Mouse (Mus musculus): Measurements from ENCODE around the gene Bloc1s3. TPM values are rescaled to one million over a fixed set of nuclear protein-coding genes. Genes with fewer than 3 reads are reported as not detected.

The Bloc1s3 gene
- 1.8 and 2.2 TPM in 2 replicates for polyA plus RNA-seq (2015; fragmentation: Nextera tagmentation; extraction: Ambion mirVana)

GRCm38 (mm10) chr7:19508150-19508923 is at the start of gene Bloc1s3, which contains the start of gene Trappc6a:
Gene Bloc1s3 (minus strand): TSS chr7:19508367.
Gene Trappc6a (plus strand): TSS chr7:19508395.
- peak within 1 kb of the TSS; percentile 86 for H3K9ac ChIP-seq (replicated peaks; ENCODE audit: low read length)
- H3K4me3 ChIP-seq (ENCODE audit: low read length) = peak within 1 kb of the TSS; percentile 74
- H3K4me2 ChIP-seq (replicated peaks; ENCODE audit: low read depth, low read length) = peak within 1 kb of the TSS; percentile 84
- peaks cover 23% of the 10 kb centered on the region for H3K4me1 ChIP-seq (ENCODE audit: insufficient read depth, low read length)
- no peaks in the 10 kb centered on the region for H3K9me3 ChIP-seq (ENCODE audit: low read length)
- H3K27me3 ChIP-seq (ENCODE audit: insufficient read depth, low read length) = no peaks in the 10 kb centered on the region
- no peaks in the 10 kb centered on the region for H3K36me3 ChIP-seq (ENCODE audit: insufficient read depth, low read length)
- under 1% methylated on average over 56 of the region's 56 CpGs for WGBS
- peak; percentile 95 for ATAC-seq (ENCODE audit: low FRiP score, low TSS enrichment)
- H3K27ac ChIP-seq (ENCODE audit: low read length) = peak within 1 kb of the TSS; percentile 85

GRCm38 (mm10) chr7:19557086-19557485 is 48.9 kb upstream of the Bloc1s3 start:
- WGBS = 94% methylated on average over 2 of the region's 2 CpGs
- no peak overlapping the region for H3K27ac ChIP-seq (ENCODE audit: low read length)
- no peak overlapping the region for H3K4me2 ChIP-seq (replicated peaks; ENCODE audit: low read depth, low read length)
- H3K4me3 ChIP-seq (ENCODE audit: low read length) = no peak overlapping the region
- peaks cover 31% of the 10 kb centered on the region for H3K4me1 ChIP-seq (ENCODE audit: insufficient read depth, low read length)
- H3K9me3 ChIP-seq (ENCODE audit: low read length) = no peaks in the 10 kb centered on the region
- ATAC-seq (ENCODE audit: low FRiP score, low TSS enrichment) = no peak
- peaks cover 20% of the 10 kb centered on the region for H3K36me3 ChIP-seq (ENCODE audit: insufficient read depth, low read length)
- 0 out of 2 replicates have a peak overlapping the region, but pooled peaks have one; percentile 8 for H3K9ac ChIP-seq (replicated peaks; ENCODE audit: low read length)
- no peaks in the 10 kb centered on the region for H3K27me3 ChIP-seq (ENCODE audit: insufficient read depth, low read length)

- 73% methylated on average over 1 of the region's 1 CpGs for WGBS
Measured at GRCm38 (mm10) chr7:19554168-19554567, 46.0 kb upstream of the Bloc1s3 start.

GRCm38 (mm10) chr7:19552443-19552842 is 44.3 kb upstream of the Bloc1s3 start:
- Histone ChIP-seq H3K9ac (replicated peaks; ENCODE audit: low read length) (no peak overlapping the region), H3K4me2 (replicated peaks; ENCODE audit: low read depth, low read length) (no peak overlapping the region), H3K27me3 (ENCODE audit: insufficient read depth, low read length) (no peaks in the 10 kb centered on the region), H3K9me3 (ENCODE audit: low read length) (no peaks in the 10 kb centered on the region), H3K36me3 (ENCODE audit: insufficient read depth, low read length) (peaks cover 20% of the 10 kb centered on the region), H3K27ac (ENCODE audit: low read length) (no peak overlapping the region), H3K4me1 (ENCODE audit: insufficient read depth, low read length) (peaks cover 4% of the 10 kb centered on the region; the same call in 1 of the 2 replicates), H3K4me3 (ENCODE audit: low read length) (no peak overlapping the region)
- WGBS = 46% methylated on average over 2 of the region's 2 CpGs
- ATAC-seq (ENCODE audit: low FRiP score, low TSS enrichment) = no peak

More at GRCm38 (mm10) chr7:19554168-19554567, 46.0 kb upstream of the Bloc1s3 start:
- H3K4me2 ChIP-seq (replicated peaks; ENCODE audit: low read depth, low read length) = no peak overlapping the region
- no peaks in the 10 kb centered on the region for H3K27me3 ChIP-seq (ENCODE audit: insufficient read depth, low read length)
- H3K4me1 ChIP-seq (ENCODE audit: insufficient read depth, low read length) = peaks cover 15% of the 10 kb centered on the region; the same call in 1 of the 2 replicates
- no peak for ATAC-seq (ENCODE audit: low FRiP score, low TSS enrichment)
- no peak overlapping the region for H3K27ac ChIP-seq (ENCODE audit: low read length)
- no peak overlapping the region for H3K9ac ChIP-seq (replicated peaks; ENCODE audit: low read length)
- peaks cover 20% of the 10 kb centered on the region for H3K36me3 ChIP-seq (ENCODE audit: insufficient read depth, low read length)
- H3K4me3 ChIP-seq (ENCODE audit: low read length) = no peak overlapping the region
- no peaks in the 10 kb centered on the region for H3K9me3 ChIP-seq (ENCODE audit: low read length)

GRCm38 (mm10) chr7:19551634-19552033 is 43.5 kb upstream of the Bloc1s3 start:
- Histone ChIP-seq H3K4me2 (replicated peaks; ENCODE audit: low read depth, low read length) (no peak overlapping the region), H3K27ac (ENCODE audit: low read length) (no peak overlapping the region), H3K4me3 (ENCODE audit: low read length) (no peak overlapping the region), H3K27me3 (ENCODE audit: insufficient read depth, low read length) (no peaks in the 10 kb centered on the region), H3K4me1 (ENCODE audit: insufficient read depth, low read length) (peaks cover 4% of the 10 kb centered on the region; the same call in 1 of the 2 replicates), H3K9me3 (ENCODE audit: low read length) (no peaks in the 10 kb centered on the region), H3K9ac (replicated peaks; ENCODE audit: low read length) (no peak overlapping the region), H3K36me3 (ENCODE audit: insufficient read depth, low read length) (peaks cover 18% of the 10 kb centered on the region)
- 68% methylated on average over 5 of the region's 5 CpGs for WGBS
- ATAC-seq (ENCODE audit: low FRiP score, low TSS enrichment) = no peak

GRCm38 (mm10) chr7:19549394-19549793 is 41.2 kb upstream of the Bloc1s3 start:
- no peaks in the 10 kb centered on the region for H3K9me3 ChIP-seq (ENCODE audit: low read length)
- peaks cover 13% of the 10 kb centered on the region for H3K36me3 ChIP-seq (ENCODE audit: insufficient read depth, low read length)
- no peak overlapping the region for H3K4me2 ChIP-seq (replicated peaks; ENCODE audit: low read depth, low read length)
- H3K27ac ChIP-seq (ENCODE audit: low read length) = no peak overlapping the region
- H3K4me3 ChIP-seq (ENCODE audit: low read length) = no peak overlapping the region
- H3K27me3 ChIP-seq (ENCODE audit: insufficient read depth, low read length) = no peaks in the 10 kb centered on the region
- no peak overlapping the region for H3K9ac ChIP-seq (replicated peaks; ENCODE audit: low read length)
- H3K4me1 ChIP-seq (ENCODE audit: insufficient read depth, low read length) = peaks cover 13% of the 10 kb centered on the region; the same call in 1 of the 2 replicates
- ATAC-seq (ENCODE audit: low FRiP score, low TSS enrichment) = no peak
- WGBS = 87% methylated on average over 10 of the region's 10 CpGs

- WGBS = 87% methylated on average over 2 of the region's 2 CpGs
- Histone ChIP-seq H3K9me3 (ENCODE audit: low read length) (no peaks in the 10 kb centered on the region), H3K36me3 (ENCODE audit: insufficient read depth, low read length) (no peaks in the 10 kb centered on the region), H3K4me1 (ENCODE audit: insufficient read depth, low read length) (peaks cover 19% of the 10 kb centered on the region; the same call in 1 of the 2 replicates), H3K4me3 (ENCODE audit: low read length) (no peak overlapping the region), H3K27me3 (ENCODE audit: insufficient read depth, low read length) (no peaks in the 10 kb centered on the region), H3K4me2 (replicated peaks; ENCODE audit: low read depth, low read length) (no peak overlapping the region), H3K27ac (ENCODE audit: low read length) (no peak overlapping the region), H3K9ac (replicated peaks; ENCODE audit: low read length) (no peak overlapping the region)
- no peak for ATAC-seq (ENCODE audit: low FRiP score, low TSS enrichment)
Measured at GRCm38 (mm10) chr7:19547344-19547969, 39.3 kb upstream of the Bloc1s3 start.

- no peak overlapping the region for H3K4me2 ChIP-seq (replicated peaks; ENCODE audit: low read depth, low read length)
- ATAC-seq (ENCODE audit: low FRiP score, low TSS enrichment) = no peak
- peaks cover 23% of the 10 kb centered on the region for H3K4me1 ChIP-seq (ENCODE audit: insufficient read depth, low read length)
- no peak overlapping the region for H3K9ac ChIP-seq (replicated peaks; ENCODE audit: low read length)
- H3K27ac ChIP-seq (ENCODE audit: low read length) = no peak overlapping the region
- no peaks in the 10 kb centered on the region for H3K36me3 ChIP-seq (ENCODE audit: insufficient read depth, low read length)
- WGBS = 41% methylated on average over 3 of the region's 3 CpGs
- H3K4me3 ChIP-seq (ENCODE audit: low read length) = no peak overlapping the region
- no peaks in the 10 kb centered on the region for H3K27me3 ChIP-seq (ENCODE audit: insufficient read depth, low read length)
- H3K9me3 ChIP-seq (ENCODE audit: low read length) = no peaks in the 10 kb centered on the region
Measured at GRCm38 (mm10) chr7:19546007-19546406, 37.8 kb upstream of the Bloc1s3 start.

- WGBS = 52% methylated on average over 6 of the region's 6 CpGs
- H3K36me3 ChIP-seq (ENCODE audit: insufficient read depth, low read length) = no peaks in the 10 kb centered on the region
- ATAC-seq (ENCODE audit: low FRiP score, low TSS enrichment) = no peak
- H3K27me3 ChIP-seq (ENCODE audit: insufficient read depth, low read length) = no peaks in the 10 kb centered on the region
- H3K9ac ChIP-seq (replicated peaks; ENCODE audit: low read length) = no peak overlapping the region
- no peak overlapping the region for H3K27ac ChIP-seq (ENCODE audit: low read length)
- H3K4me1 ChIP-seq (ENCODE audit: insufficient read depth, low read length) = peaks cover 26% of the 10 kb centered on the region
- no peak overlapping the region for H3K4me2 ChIP-seq (replicated peaks; ENCODE audit: low read depth, low read length)
- H3K9me3 ChIP-seq (ENCODE audit: low read length) = no peaks in the 10 kb centered on the region
- no peak overlapping the region for H3K4me3 ChIP-seq (ENCODE audit: low read length)
Measured at GRCm38 (mm10) chr7:19543584-19543983, 35.4 kb upstream of the Bloc1s3 start.
